Mouse (Mus musculus) kidney, embryonic 14.5 days (tissue): ENCODE data around the gene Wdr91. TPM values are rescaled to one million over a fixed set of nuclear protein-coding genes. Genes with fewer than 3 reads are reported as not detected.

Experiments
- ATAC-seq: fragments of 200-750 bp; cut with Nextera tagmentation; 2 replicates; pipeline ENCODE4 v1.8.0; 2017; ENCODE audit warnings: moderate number of reproducible peaks, mild to moderate bottlenecking, moderate TSS enrichment, moderate library complexity; ENCODE audit not compliant: low FRiP score, low TSS enrichment
- H3K27ac ChIP-seq: fragments of 300-500 bp; sonication (generic); 2 replicates; pipeline ENCODE4 v1.5.1; 2014; ENCODE audit warnings: low read depth, mild to moderate bottlenecking, low read length, moderate library complexity, mixed read lengths
- H3K27me3 ChIP-seq: fragments of 300-500 bp; sonication (generic); 2 replicates; pipeline ENCODE4 v1.6.1; 2014; ENCODE audit warnings: mild to moderate bottlenecking, low read length; ENCODE audit not compliant: control insufficient read depth, insufficient read depth
- H3K36me3 ChIP-seq: fragments of 300-500 bp; sonication (generic); 2 replicates; pipeline ENCODE4 v1.6.1; 2014; ENCODE audit warnings: low read length, mixed read lengths; ENCODE audit not compliant: control insufficient read depth, insufficient read depth
- H3K4me1 ChIP-seq: fragments of 300-500 bp; sonication (generic); 2 replicates; pipeline ENCODE4 v1.6.1; 2014; ENCODE audit warnings: low read length, mixed read lengths; ENCODE audit not compliant: control insufficient read depth, insufficient read depth
- H3K4me2 ChIP-seq: fragments of 300-500 bp; sonication (generic); replicated peaks from 2 replicates; pipeline ENCODE4 v1.6.1; 2014; ENCODE audit warnings: low read depth, mild to moderate bottlenecking, low read length
- H3K4me3 ChIP-seq: fragments of 300-500 bp; sonication (generic); 2 replicates; pipeline ENCODE4 v1.5.1; 2014; ENCODE audit warnings: mild to moderate bottlenecking, low read length
- H3K9ac ChIP-seq: fragments of 300-500 bp; sonication (generic); 2 replicates; pipeline ENCODE4 v1.6.1; 2014; ENCODE audit warnings: low read depth, mild to moderate bottlenecking, low read length, moderate library complexity
- H3K9me3 ChIP-seq: fragments of 300-500 bp; sonication (generic); 2 replicates; pipeline ENCODE4 v1.6.1; 2016; ENCODE audit warnings: low read length; ENCODE audit not compliant: control insufficient read depth
- WGBS: fragments of 180-500 bp; shearing (Covaris S2); extraction: QIAGEN DNeasy Blood & Tissue Kit; methylation state at CpG from one replicate; pipeline ENCODE4 v1.1.7; 2014; 5-methylcytosine and 5-hydroxymethylcytosine counted together
- polyA plus RNA-seq: library from polyadenylated mRNA; unstranded; fragments of >200 nt; fragmentation: Nextera tagmentation; extraction: Ambion mirVana; gene quantifications from 2 replicates; pipeline ENCODE4 v1.2.1, GENCODE M21; 2014

Gene Wdr91
- polyA plus RNA-seq, 1 experiment from 2014 or later: 11.0 TPM

DNA sequence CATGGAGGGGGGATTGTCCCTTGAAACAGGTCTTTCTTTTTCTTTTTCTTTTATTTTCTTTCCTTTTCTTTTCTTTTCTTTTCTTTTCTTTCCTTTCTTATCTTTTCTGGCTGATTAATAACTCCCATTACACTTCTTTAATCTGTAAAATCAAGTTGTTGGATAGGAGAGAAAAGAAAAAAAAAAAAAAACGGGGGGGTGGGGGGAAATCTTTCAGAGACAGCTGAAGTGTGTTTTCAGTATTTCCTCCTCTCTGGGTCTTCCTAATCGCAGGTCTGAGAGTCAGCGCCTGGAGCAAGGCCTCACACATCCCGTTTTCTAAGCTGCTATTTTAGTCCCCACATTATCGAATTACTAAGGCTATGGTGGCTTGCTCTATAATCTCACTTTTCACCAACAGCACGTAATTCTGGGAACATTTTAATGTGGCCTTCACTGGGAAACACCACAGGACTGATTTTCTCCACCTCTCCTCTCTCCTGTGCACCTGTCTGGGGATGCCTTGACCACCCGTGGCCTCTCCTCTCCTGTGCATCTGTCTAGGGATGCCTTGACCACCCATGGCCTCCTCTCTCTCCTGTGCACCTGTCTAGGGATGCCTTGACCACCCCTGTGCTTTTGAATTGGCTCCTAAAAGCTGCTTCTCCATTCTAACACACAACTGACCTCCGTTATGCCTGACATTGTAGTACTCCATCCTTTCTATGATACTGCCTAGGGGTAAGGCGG is 46.7 kb downstream of the Wdr91 start:
- no peak overlapping the region for H3K4me3 ChIP-seq
- no peaks in the 10 kb centered on the region for H3K36me3 ChIP-seq
- H3K27me3 ChIP-seq: no peaks in the 10 kb centered on the region
- no peak overlapping the region for H3K4me2 ChIP-seq
- no peak for ATAC-seq
- H3K4me1 ChIP-seq: peaks cover 13% of the 10 kb centered on the region; the same call in 1 of the 2 replicates
- 57% methylated on average over 9 of the region's 9 CpGs for whole genome bisulfite sequencing
- H3K9ac ChIP-seq: no peak overlapping the region
- no peak overlapping the region for H3K27ac ChIP-seq
- H3K9me3 ChIP-seq: no peaks in the 10 kb centered on the region

DNA sequence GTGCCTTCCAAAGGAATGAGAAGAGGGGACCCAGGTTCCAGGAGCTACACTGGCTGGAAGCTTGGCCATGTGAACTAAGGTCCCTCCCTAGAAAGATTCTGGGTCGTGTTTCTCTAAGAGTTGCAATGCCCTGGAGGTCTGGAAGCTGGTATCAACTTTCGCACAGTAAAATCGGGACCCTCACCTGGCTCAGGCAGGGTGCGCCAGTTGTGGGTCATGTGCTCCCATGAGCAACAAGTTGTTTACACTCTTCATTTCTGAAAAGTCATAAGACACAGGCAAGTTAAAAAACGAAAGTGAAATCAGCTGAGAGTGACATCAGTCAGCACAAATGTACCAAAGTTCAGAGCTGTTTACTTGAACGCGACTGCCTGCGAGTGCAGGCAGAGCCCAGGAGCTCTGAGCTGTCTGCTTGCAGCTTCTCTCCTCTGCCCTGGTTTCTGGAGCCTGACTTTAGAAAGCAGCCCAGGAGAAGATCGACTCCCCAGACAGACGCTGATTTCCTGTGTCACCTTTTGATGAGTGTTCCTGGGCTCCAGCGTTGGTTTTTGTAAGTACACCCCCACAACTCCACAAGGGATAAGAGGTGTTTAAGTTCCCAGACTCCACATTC is 47.8 kb downstream of the Wdr91 start, which contains the start of gene Tmem140:
Tmem140 (plus strand) TSS at position 356 of the 613 bp plus-strand sequence.
- H3K4me1 ChIP-seq: peaks cover 13% of the 10 kb centered on the region; the same call in 1 of the 2 replicates
- 23% methylated on average over 11 of the region's 11 CpGs for WGBS
- ATAC-seq: no peak
- no peak within 1 kb of the TSS for H3K4me3 ChIP-seq
- peak within 1 kb of the TSS; percentile 26 for H3K4me2 ChIP-seq
- no peak within 1 kb of the TSS for H3K9ac ChIP-seq
- no peak within 1 kb of the TSS for H3K27ac ChIP-seq
- no peaks in the 10 kb centered on the region for H3K36me3 ChIP-seq
- no peaks in the 10 kb centered on the region for H3K9me3 ChIP-seq
- no peaks in the 10 kb centered on the region for H3K27me3 ChIP-seq

DNA sequence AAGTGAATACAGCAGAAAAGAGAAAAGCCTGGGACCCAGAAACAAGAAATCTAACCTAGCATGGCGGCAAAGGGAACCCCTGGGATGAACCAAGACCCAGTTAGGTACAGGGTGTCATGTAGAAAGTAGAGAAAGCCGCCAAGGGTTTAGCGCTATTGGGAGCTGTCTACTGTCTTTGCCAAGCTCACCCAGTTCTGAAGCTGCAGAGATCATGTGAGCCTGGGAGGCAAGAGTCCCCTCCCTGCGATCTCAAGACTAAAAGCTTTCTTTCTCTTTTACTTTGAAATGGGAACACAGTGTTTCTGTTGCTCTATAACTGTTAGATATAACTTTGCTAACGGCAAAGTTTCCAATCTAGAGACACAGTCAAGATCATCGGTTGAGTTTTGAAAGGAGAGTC is 48.3 kb downstream of the Wdr91 start:
- Histone ChIP-seq H3K27ac (no peak overlapping the region), H3K9me3 (no peaks in the 10 kb centered on the region), H3K27me3 (no peaks in the 10 kb centered on the region), H3K4me1 (peaks cover 13% of the 10 kb centered on the region; the same call in 1 of the 2 replicates), H3K9ac (no peak overlapping the region), H3K36me3 (no peaks in the 10 kb centered on the region), H3K4me2 (no peak overlapping the region), H3K4me3 (no peak overlapping the region)
- ATAC-seq: no peak
- 92% methylated on average over 6 of the region's 6 CpGs for WGBS

DNA sequence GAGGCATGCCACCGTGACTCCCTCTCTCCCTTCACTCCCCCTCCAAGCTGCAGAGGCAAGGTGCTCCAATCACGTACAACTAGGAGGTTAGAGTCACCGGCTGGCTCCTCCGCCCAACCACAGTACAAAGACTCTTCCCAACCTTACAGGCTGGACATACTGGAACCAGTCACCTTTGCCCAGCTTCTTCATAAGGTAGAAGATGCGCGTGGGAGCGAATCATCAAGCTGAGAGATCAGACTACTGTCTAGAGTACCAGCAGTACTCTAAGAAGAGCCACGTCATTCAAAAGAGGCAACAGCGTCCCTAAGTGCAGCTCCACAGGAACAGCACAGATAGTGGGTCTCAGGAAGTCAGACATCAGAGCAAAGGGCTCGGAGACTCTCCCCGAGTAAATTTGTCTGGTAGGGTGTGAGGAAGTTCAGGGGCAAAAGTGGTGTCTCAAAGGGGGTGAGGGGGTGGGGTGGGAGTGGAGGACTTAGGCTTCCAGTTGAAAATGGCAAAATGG is 49.1 kb downstream of the Wdr91 start:
- no peaks in the 10 kb centered on the region for H3K9me3 ChIP-seq
- no peak overlapping the region for H3K4me3 ChIP-seq
- ATAC-seq: no peak
- H3K4me2 ChIP-seq: no peak overlapping the region
- H3K4me1 ChIP-seq: peaks cover 13% of the 10 kb centered on the region; the same call in 1 of the 2 replicates
- H3K36me3 ChIP-seq: no peaks in the 10 kb centered on the region
- H3K27ac ChIP-seq: no peak overlapping the region
- H3K27me3 ChIP-seq: no peaks in the 10 kb centered on the region
- H3K9ac ChIP-seq: no peak overlapping the region
- 90% methylated on average over 11 of the region's 11 CpGs for WGBS

DNA sequence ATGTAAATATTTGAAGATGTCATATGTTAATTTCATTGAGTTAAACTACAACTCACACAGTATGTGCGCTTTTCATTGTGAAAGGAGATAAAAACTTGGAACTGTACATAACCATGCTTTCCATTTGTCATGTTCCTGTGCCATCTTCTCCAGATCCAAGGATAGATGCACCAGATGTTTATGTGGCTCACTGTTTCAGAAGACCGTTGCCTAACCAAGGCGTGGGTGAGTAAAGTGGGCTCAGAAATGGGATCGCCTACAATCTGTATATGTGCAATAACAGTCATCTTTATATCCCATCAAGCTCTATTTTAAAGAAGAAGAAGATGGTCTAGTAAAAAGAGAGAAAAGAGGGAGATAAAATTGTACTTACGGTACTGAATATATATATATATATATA is 78.3 kb downstream of the Wdr91 start:
- WGBS: 96% methylated on average over 5 of the region's 5 CpGs
- ATAC-seq: no peak

More for the DNA sequence above, 78.3 kb downstream of the Wdr91 start:
- no peak overlapping the region for H3K9ac ChIP-seq
- H3K27me3 ChIP-seq: no peaks in the 10 kb centered on the region
- no peaks in the 10 kb centered on the region for H3K4me1 ChIP-seq
- H3K27ac ChIP-seq: no peak overlapping the region
- H3K36me3 ChIP-seq: no peaks in the 10 kb centered on the region
- no peak overlapping the region for H3K4me2 ChIP-seq
- no peak overlapping the region for H3K4me3 ChIP-seq
- H3K9me3 ChIP-seq: no peaks in the 10 kb centered on the region

Other genes with a start within 250 kb of the Wdr91 start
- gene Agbl3, start 130.4 kb downstream of the Wdr91 start, polyA plus RNA-seq: 6.2 and 10.7 TPM in 2 replicates
- gene Tmem140, start 47.7 kb downstream of the Wdr91 start, polyA plus RNA-seq: 0.64 and 1.0 TPM in 2 replicates
- gene Cyren, start 32.8 kb downstream of the Wdr91 start, polyA plus RNA-seq: 13.1 and 14.2 TPM in 2 replicates
- not detected in 2 replicates for gene Stra8, start 9.3 kb upstream of the Wdr91 start, polyA plus RNA-seq
- 0.44 and 0.61 TPM in 2 replicates for gene Slc23a4, start 77.5 kb upstream of the Wdr91 start, polyA plus RNA-seq
- 26.3 and 33.2 TPM in 2 replicates for gene Cnot4, start 222.8 kb upstream of the Wdr91 start, polyA plus RNA-seq